Mouse (Mus musculus) stomach, postnatal 0 days (tissue): ENCODE data around the gene Vps37b.

Experiments used
- CTCF ChIP-seq: IDR thresholded peaks from 2 replicates; pipeline ENCODE4 v1.5.1; 2016; ENCODE audit warnings: antibody characterized with exemption, low read depth, mild to moderate bottlenecking, moderate library complexity
- EP300 ChIP-seq: optimal IDR thresholded peaks from 2 replicates; pipeline ENCODE3; 2016; ENCODE audit warnings: antibody characterized with exemption

DNA sequence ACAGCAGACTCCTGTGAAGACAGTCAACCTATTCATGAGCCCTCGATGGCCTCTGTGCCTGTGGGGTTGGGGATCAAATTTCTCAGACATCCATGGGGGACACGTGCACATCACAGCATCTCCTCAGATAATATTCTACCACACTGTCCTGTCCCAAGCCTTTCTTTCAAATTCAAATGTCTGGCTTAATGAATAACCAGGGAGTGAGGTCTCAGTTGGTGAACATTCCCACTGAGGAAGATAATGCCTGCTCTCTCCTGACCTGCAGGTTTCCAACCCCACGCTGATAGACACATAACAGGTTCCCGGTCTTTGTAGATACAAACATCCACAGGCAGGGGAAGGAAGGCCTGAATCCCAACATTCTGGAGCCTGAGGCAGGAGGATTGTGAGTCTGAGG, 24.9 kb upstream of the Vps37b start:
- no peak for TF ChIP-seq CTCF
- no peak for TF ChIP-seq EP300
